Mouse (Mus musculus) activated CD4-positive, CD25-positive, alpha-beta regulatory T cell, adult 4 months (primary cell): Measurements from ENCODE around the gene Tubgcp2. TPM values are rescaled to one million over a fixed set of nuclear protein-coding genes. Genes with fewer than 3 reads are reported as not detected.

Source experiments
- polyA plus RNA-seq, 2 experiments: library from polyadenylated mRNA; unstranded; fragments of 100-300 nt; shearing (Covaris generic); gene quantifications; one replicate each; pipeline ENCODE4 v1.2.1; 2017

Tubgcp2 gene
- polyA plus RNA-seq, 2 experiments from 2014 or later, result 22.2 to 23.0 TPM

Other genes with a start within 250 kb of the Tubgcp2 start
- gene Adgra1, start 202.5 kb downstream of the Tubgcp2 start, polyA plus RNA-seq, result not detected
- under 1 TPM; 0.12 to 0.22 TPM for gene Kndc1, start 142.0 kb downstream of the Tubgcp2 start, polyA plus RNA-seq
- 1 to 10 TPM in 1 of 2 experiments, under 1 TPM in 1; 0.90 to 2.2 TPM for gene Utf1, start 92.9 kb downstream of the Tubgcp2 start, polyA plus RNA-seq
- gene 6430531B16Rik, start 57.9 kb downstream of the Tubgcp2 start, polyA plus RNA-seq, result 1 to 10 TPM in 1 of 2 experiments, not detected in 1; 1.2 TPM
- gene Adam8, start 44.1 kb downstream of the Tubgcp2 start, polyA plus RNA-seq, result 1 to 10 TPM; 9.6 to 9.9 TPM
- 10 to 100 TPM; 26.7 to 26.8 TPM for gene Zfp511, start 278 bp downstream of the Tubgcp2 start, polyA plus RNA-seq
- not detected for gene Msx3, start 12.4 kb upstream of the Tubgcp2 start, polyA plus RNA-seq
- not detected for gene Caly, start 45.9 kb upstream of the Tubgcp2 start, polyA plus RNA-seq
- gene Prap1, start 56.7 kb upstream of the Tubgcp2 start, polyA plus RNA-seq, result not detected
- 10 to 100 TPM in 1 of 2 experiments, 1 to 10 TPM in 1; 9.9 to 11.0 TPM for gene Fuom, start 65.8 kb upstream of the Tubgcp2 start, polyA plus RNA-seq
- 1 to 10 TPM; 3.8 to 4.7 TPM for gene Paox, start 79.1 kb upstream of the Tubgcp2 start, polyA plus RNA-seq
- 10 to 100 TPM; 73.1 to 79.4 TPM for gene Echs1, start 79.8 kb upstream of the Tubgcp2 start, polyA plus RNA-seq
- gene Mtg1, start 100.9 kb upstream of the Tubgcp2 start, polyA plus RNA-seq, result 10 to 100 TPM; 27.7 to 34.1 TPM
- not detected for gene Sprn, start 118.2 kb upstream of the Tubgcp2 start, polyA plus RNA-seq
- not detected for gene Olfr522, start 128.1 kb upstream of the Tubgcp2 start, polyA plus RNA-seq
- not detected for gene Olfr523, start 136.5 kb upstream of the Tubgcp2 start, polyA plus RNA-seq
- under 1 TPM in 1 of 2 experiments, not detected in 1; 0.17 TPM for gene Olfr524, start 169.3 kb upstream of the Tubgcp2 start, polyA plus RNA-seq
- gene Cd163l1, start 181.6 kb upstream of the Tubgcp2 start, polyA plus RNA-seq, result under 1 TPM in 1 of 2 experiments, not detected in 1; 0.15 TPM
- gene 5830411N06Rik, start 210.6 kb upstream of the Tubgcp2 start, polyA plus RNA-seq, result 1 to 10 TPM in 1 of 2 experiments, under 1 TPM in 1; 0.82 to 2.5 TPM